Comparison of ENCODE assay signal across 11 mouse cellular contexts in genomic region chr5:111648481-111648880, GRCm38 (mm10).
DNase-seq lines count a peak whose midpoint lies in the region; ATAC-seq and TF ChIP-seq lines count a peak whose summit lies in the region.
"Had no signal": no experiment of that assay in that cellular context is flagged by ENCODE, and none has a peak within 500 bp of the region (broad histone marks: within the 10 kb centered on the region; RNA-seq: fewer than 3 reads in every experiment).

No protein-coding gene starts in this region.

- peaks cover 6% of the 10 kb centered on the region; the same call in 1 of the 2 replicates for H3K27me3 ChIP-seq in hindbrain, embryonic 13.5 days
- H3K27me3 ChIP-seq in stomach, embryonic 16.5 days (ENCODE audit: control insufficient read depth, insufficient read depth, low read length): no peaks in the 10 kb centered on the region
- H3K27me3 ChIP-seq: CH12.LX had no signal

- H3K4me3 ChIP-seq in layer of hippocampus, adult 2 months: no peak overlapping the region
- H3K4me3 ChIP-seq in hindbrain, embryonic 13.5 days: no peak overlapping the region
- no peak overlapping the region for H3K4me3 ChIP-seq in lung, adult 2 months (replicated peaks; ENCODE audit: extremely low read depth, low read depth, low read length)
- H3K4me3 ChIP-seq in stomach, embryonic 16.5 days (replicated peaks; ENCODE audit: low read length): no peak overlapping the region
- H3K4me3 ChIP-seq: erythroblast, embryonic 14.5 days had no signal

- intact Hi-C loops in left cerebral cortex, postnatal 36 days (cut with DNase I): no loop called here

- no peaks in the 10 kb centered on the region for H3K9me3 ChIP-seq in hindbrain, embryonic 13.5 days
- H3K9me3 ChIP-seq in stomach, embryonic 16.5 days (replicated peaks; ENCODE audit: control insufficient read depth, low read length): no peaks in the 10 kb centered on the region

- H3K36me3 ChIP-seq in hindbrain, embryonic 13.5 days: no peaks in the 10 kb centered on the region
- no peaks in the 10 kb centered on the region for H3K36me3 ChIP-seq in stomach, embryonic 16.5 days (ENCODE audit: control insufficient read depth, insufficient read depth, low read length)

- no peak for DNase-seq in layer of hippocampus, adult 2 months (ENCODE audit: low spot score in 2 of 2)
- DNase-seq in layer of hippocampus, postnatal 10 days (ENCODE audit: low spot score in 2 of 2): no peak
- peak; percentile 9 for DNase-seq in lung, adult 2 months
- DNase-seq in cerebellum, postnatal 25 days: no peak
- no peak for DNase-seq in left cerebral cortex, postnatal 36 days (ENCODE audit: low spot score in 2 of 2)

- TF ChIP-seq CTCF in layer of hippocampus, adult 2 months (conservative IDR thresholded peaks at IDR 0.05): no peak
- TF ChIP-seq CTCF in lung, adult 2 months (IDR thresholded peaks at IDR 0.05; ENCODE audit: insufficient read depth, low read length): no peak

- no peak for TF ChIP-seq POLR2A in lung, adult 2 months (IDR thresholded peaks at IDR 0.05; ENCODE audit: borderline replicate concordance, extremely low read depth, low read depth, low read length)

- ATAC-seq in hindbrain, embryonic 13.5 days (ENCODE audit: low FRiP score): no peak
- ATAC-seq in stomach, embryonic 16.5 days (ENCODE audit: insufficient read depth, low FRiP score): peak; percentile 62
- ATAC-seq in megakaryocyte, adult 5-6 weeks (ENCODE audit: poor library complexity, severe bottlenecking): no peak

- H3K4me1 ChIP-seq in hindbrain, embryonic 13.5 days (replicated peaks): peaks cover 66% of the 10 kb centered on the region
- H3K4me1 ChIP-seq in lung, adult 2 months (ENCODE audit: control insufficient read depth, insufficient read depth, low read length): peaks cover 2% of the 10 kb centered on the region; the same call in 1 of the 2 replicates
- H3K4me1 ChIP-seq in stomach, embryonic 16.5 days (ENCODE audit: control insufficient read depth, insufficient read depth, low read length): peaks cover 13% of the 10 kb centered on the region

- no peak overlapping the region for H3K4me2 ChIP-seq in hindbrain, embryonic 13.5 days
- no peak overlapping the region for H3K4me2 ChIP-seq in stomach, embryonic 16.5 days (ENCODE audit: low read depth, low read length)

- H3K27ac ChIP-seq in layer of hippocampus, adult 2 months: peak overlapping the region; percentile 89
- H3K27ac ChIP-seq in hindbrain, embryonic 13.5 days: 0 out of 2 replicates have a peak overlapping the region, but pooled peaks have one; percentile 12
- H3K27ac ChIP-seq in stomach, embryonic 16.5 days (ENCODE audit: low read length): peak overlapping the region; percentile 79
- H3K27ac ChIP-seq: liver, embryonic 14.5 days had no signal

- WGBS in hindbrain, embryonic 13.5 days: 29% methylated on average over 7 of the region's 7 CpGs
- 42% methylated on average over 7 of the region's 7 CpGs for WGBS in lung, adult 2 months
- 34% methylated on average over 7 of the region's 7 CpGs for WGBS in stomach, embryonic 16.5 days

- H3K9ac ChIP-seq in hindbrain, embryonic 13.5 days: no peak overlapping the region; the same call in 1 of the 2 replicates
- H3K9ac ChIP-seq in stomach, embryonic 16.5 days (ENCODE audit: low read length): no peak overlapping the region
- H3K9ac ChIP-seq: liver, embryonic 14.5 days had no signal

Comparison
In these comparisons a context has a peak if more than half of its experiments do, and no peak if none do; other contexts are left out.
1. H3K27ac ChIP-seq: peak in every context shown above with its lines; median percentile 89 in layer of hippocampus, adult 2 months; 79 in stomach, embryonic 16.5 days; 12 in hindbrain, embryonic 13.5 days.